Mouse (Mus musculus): Measurements from ENCODE around the gene Spag6.

- no peak for TF ChIP-seq POLR2A (IDR thresholded peaks at IDR 0.05; ENCODE audit: control insufficient read depth in 1 of 2, insufficient read depth in 1 of 2, low read depth in 1 of 2, low read length in 2 of 2, poor library complexity in 1 of 2)
- no peak for TF ChIP-seq TCF12 (IDR thresholded peaks at IDR 0.05; ENCODE audit: low read depth, low read length)
- no peak for TF ChIP-seq E2F4 (IDR thresholded peaks at IDR 0.05; ENCODE audit: borderline replicate concordance, low read depth, low read length)
- no peak for TF ChIP-seq GATA1 (IDR thresholded peaks at IDR 0.05; ENCODE audit: low read depth, low read length)
- no peak for TF ChIP-seq CTCF (IDR thresholded peaks at IDR 0.05 in 2 of 3, conservative IDR thresholded peaks at IDR 0.05 in 1 of 3; ENCODE audit: control insufficient read depth in 1 of 3, insufficient read depth in 1 of 3, low read depth in 2 of 3, low read length in 3 of 3, poor library complexity in 1 of 3, severe bottlenecking in 1 of 3)
- no peak for TF ChIP-seq UBTF (IDR thresholded peaks at IDR 0.05; ENCODE audit: borderline replicate concordance, insufficient read depth, low read depth, low read length)
- no peak for TF ChIP-seq EP300 (IDR thresholded peaks at IDR 0.05; ENCODE audit: low read depth in 1 of 2, low read length in 2 of 2)
- TF ChIP-seq HCFC1 (IDR thresholded peaks at IDR 0.05; ENCODE audit: low read depth, low read length) = no peak
- no peak for TF ChIP-seq ZC3H11A (IDR thresholded peaks at IDR 0.05; ENCODE audit: low read depth, low read length)
- TF ChIP-seq TAL1 (IDR thresholded peaks at IDR 0.05; ENCODE audit: low read length) = no peak
Observed at GRCm38 (mm10) chr2:18778220-18778619, 84.4 kb downstream of the Spag6 start.

Data from MEL (cell line).